Mouse (Mus musculus) bone marrow macrophage, adult 2 months (primary cell): Measurements from ENCODE around the gene F2rl3.

Experiments used
- CTCF ChIP-seq: IDR thresholded peaks from 2 replicates; pipeline ENCODE4 v1.5.1; 2012; ENCODE audit warnings: low read depth, mild to moderate bottlenecking, low read length, moderate library complexity
- POLR2A ChIP-seq: IDR thresholded peaks from 2 replicates; pipeline ENCODE4 v1.6.1; 2012; ENCODE audit warnings: mild to moderate bottlenecking, low read depth, low read length, borderline replicate concordance

GRCm38 (mm10) chr8:72728636-72729035 lies 33.0 kb upstream of the F2rl3 start:
- no peak for TF ChIP-seq POLR2A
- no peak for TF ChIP-seq CTCF
